9 mouse cellular contexts compared by ENCODE assay signal in genomic region chrX:36599656-36600055, GRCm38 (mm10). TPM values are rescaled to one million over a fixed set of nuclear protein-coding genes. Genes with fewer than 3 reads are reported as not detected.
DNase-seq lines count a peak whose midpoint lies in the region; ATAC-seq and TF ChIP-seq lines count a peak whose summit lies in the region.
"Had no signal": no experiment of that assay in that cellular context is flagged by ENCODE, and none has a peak within 500 bp of the region (broad histone marks: within the 10 kb centered on the region; RNA-seq: fewer than 3 reads in every experiment).

No protein-coding gene starts in this region.

- 0 out of 2 replicates have a peak overlapping the region, but pooled peaks have one; percentile 12 for H3K27ac ChIP-seq in gastrocnemius, adult 2 months
- no peak overlapping the region for H3K27ac ChIP-seq in CH12.LX (ENCODE audit: insufficient read depth, low read depth)
- no peak overlapping the region for H3K27ac ChIP-seq in forebrain, embryonic 12.5 days
- no peak overlapping the region; the same call in 1 of the 2 replicates for H3K27ac ChIP-seq in liver, embryonic 13.5 days

- H3K4me3 ChIP-seq in gastrocnemius, adult 2 months: peak overlapping the region; percentile 83
- peak overlapping the region in 1 of 3 experiments; percentile 71 for H3K4me3 ChIP-seq in CH12.LX (replicated peaks in 1 of 3; ENCODE audit: low read depth in 2 of 3, low read length in 2 of 3, poor library complexity in 1 of 3)
- peak overlapping the region; percentile 64 for H3K4me3 ChIP-seq in forebrain, embryonic 12.5 days (replicated peaks)
- H3K4me3 ChIP-seq in liver, embryonic 13.5 days (replicated peaks): peak overlapping the region; percentile 70

- no peak for TF ChIP-seq EP300 in CH12.LX (IDR thresholded peaks at IDR 0.05; ENCODE audit: low read length)

- intact Hi-C loops in gastrocnemius, adult 2 months (cut with DNase I): no loop called here

- H3K4me2 ChIP-seq in CH12.LX (ENCODE audit: insufficient read depth, low read depth, poor library complexity, severe bottlenecking): peak overlapping the region; percentile 65
- H3K4me2 ChIP-seq in forebrain, embryonic 12.5 days: peak overlapping the region; percentile 58
- H3K4me2 ChIP-seq in liver, embryonic 13.5 days: peak overlapping the region; percentile 78

- H3K79me2 ChIP-seq in CH12.LX (replicated peaks; ENCODE audit: control insufficient read depth, extremely low read depth, insufficient read depth, poor library complexity, severe bottlenecking): peaks cover 7% of the 10 kb centered on the region

- in situ Hi-C loops in CH12.LX (cut with MboI; ENCODE audit: low pct_ligation_motif_present, low pct_unique_long_range_greater_than_20kb, low sequenced_read_pairs): no loop called here

- no peak overlapping the region for H3K9ac ChIP-seq in CH12.LX (ENCODE audit: insufficient read depth, low read depth)
- peak overlapping the region; percentile 76 for H3K9ac ChIP-seq in forebrain, embryonic 12.5 days
- H3K9ac ChIP-seq in liver, embryonic 13.5 days: peak overlapping the region; percentile 79; the same call in 1 of the 2 replicates

- TF ChIP-seq POLR2A in CH12.LX (IDR thresholded peaks at IDR 0.05; ENCODE audit: low read depth, low read length): no peak

- peaks cover 8 to 27% of the 10 kb centered on the region in 2 experiments for H3K36me3 ChIP-seq in CH12.LX (replicated peaks in 1 of 2; ENCODE audit: control insufficient read depth in 1 of 2, insufficient read depth in 1 of 2, low read length in 1 of 2)
- H3K36me3 ChIP-seq in forebrain, embryonic 12.5 days (replicated peaks): peaks cover 12% of the 10 kb centered on the region
- H3K36me3 ChIP-seq in liver, embryonic 13.5 days: no peaks in the 10 kb centered on the region; the same call in 1 of the 2 replicates

- ATAC-seq in forebrain, embryonic 12.5 days (ENCODE audit: low FRiP score): no peak
- no peak for ATAC-seq in liver, embryonic 13.5 days (ENCODE audit: low read depth)

- H3K27me3 ChIP-seq in CH12.LX (replicated peaks): no peaks in the 10 kb centered on the region
- no peaks in the 10 kb centered on the region for H3K27me3 ChIP-seq in forebrain, embryonic 12.5 days
- no peaks in the 10 kb centered on the region for H3K27me3 ChIP-seq in liver, embryonic 13.5 days

- no peak for TF ChIP-seq RAD21 in CH12.LX (IDR thresholded peaks at IDR 0.05; ENCODE audit: low read depth, low read length)

- DNase-seq in gastrocnemius, adult 2 months: no peak
- DNase-seq in gastrocnemius, postnatal 10 days: no peak
- DNase-seq in CH12.LX (ENCODE audit: extremely low read depth): no peak
- DNase-seq in liver, embryonic 13.5 days: no peak
- no peak for DNase-seq in layer of hippocampus, postnatal 36 days
- DNase-seq in testis, postnatal 10 days (ENCODE audit: low spot score): no peak
- no peak for DNase-seq in kidney, adult 8-10 months
- DNase-seq: B cell, adult 2 months had no signal

- no peaks in the 10 kb centered on the region for H3K9me3 ChIP-seq in CH12.LX (replicated peaks; ENCODE audit: low read length)
- no peaks in the 10 kb centered on the region for H3K9me3 ChIP-seq in forebrain, embryonic 12.5 days
- H3K9me3 ChIP-seq in liver, embryonic 13.5 days (replicated peaks): no peaks in the 10 kb centered on the region

- peaks cover 3 to 15% of the 10 kb centered on the region in 2 experiments; a peak in 3 of 4 replicates for H3K4me1 ChIP-seq in CH12.LX (ENCODE audit: control insufficient read depth in 1 of 2, insufficient read depth in 2 of 2)
- peaks cover 5% of the 10 kb centered on the region for H3K4me1 ChIP-seq in forebrain, embryonic 12.5 days
- H3K4me1 ChIP-seq in liver, embryonic 13.5 days (replicated peaks): peaks cover 19% of the 10 kb centered on the region

- WGBS in forebrain, embryonic 12.5 days: 42% methylated on average over 3 of the region's 3 CpGs
- 36% methylated on average over 3 of the region's 3 CpGs for whole genome bisulfite sequencing in liver, embryonic 13.5 days (ENCODE audit: insufficient replicate concordance)

- dilution Hi-C loops in CH12.LX (cut with MboI; ENCODE audit: extremely low pct_ligation_motif_present, extremely low pct_unique_long_range_greater_than_20kb, low sequenced_read_pairs): no loop called here

- TF ChIP-seq CTCF in gastrocnemius, adult 2 months (IDR thresholded peaks at IDR 0.05): no peak
- no peak for TF ChIP-seq CTCF in CH12.LX (conservative IDR thresholded peaks at IDR 0.05 in 1 of 2, IDR thresholded peaks at IDR 0.05 in 1 of 2; ENCODE audit: low read depth in 2 of 2, low read length in 2 of 2)

TF ChIP-seq in CH12.LX, 34 proteins besides CTCF, POLR2A, EP300 and RAD21:
- TF ChIP-seq ZKSCAN1 (IDR thresholded peaks at IDR 0.05; ENCODE audit: borderline replicate concordance, low read depth, low read length) (no peak), MXI1 (IDR thresholded peaks at IDR 0.05; ENCODE audit: low read depth, low read length) (no peak), MYC (IDR thresholded peaks at IDR 0.05; ENCODE audit: low read depth, low read length) (no peak), ZC3H11A (IDR thresholded peaks at IDR 0.05; ENCODE audit: low read depth, low read length) (no peak), MEF2A (IDR thresholded peaks at IDR 0.05; ENCODE audit: borderline replicate concordance, low read depth, low read length) (no peak), ZMIZ1 (IDR thresholded peaks at IDR 0.05; ENCODE audit: low read depth, low read length) (no peak)

RNA-seq across cellular contexts. Expression of gene Pgrmc1, which starts 1.6 kb away (rescaled TPM):
- 1 to 10 TPM; 7.7 to 9.3 TPM for total RNA-seq in gastrocnemius, adult 2 months (2021)
- 10 to 100 TPM; 27.4 to 28.4 TPM for total RNA-seq in gastrocnemius, postnatal 10 days (2021)
- total RNA-seq in CH12.LX (2012; rRNA removed) (71.4 and 73.7 TPM in 2 replicates), CH12.LX (2014; rRNA removed) (174 and 190 TPM in 2 replicates)
- 87.2 and 91.4 TPM in 2 replicates for polyA plus RNA-seq in CH12.LX (2012; ENCODE audit: insufficient read length, low read depth)
- 414 and 424 TPM in 2 replicates for polyA plus RNA-seq in forebrain, embryonic 12.5 days (2016; fragmentation: Nextera tagmentation; extraction: Ambion mirVana)
- polyA plus RNA-seq in liver, embryonic 13.5 days (2015; fragmentation: Nextera tagmentation; extraction: Ambion mirVana): 98.6 and 117 TPM in 2 replicates
- total RNA-seq in layer of hippocampus, postnatal 36 days (2021): 100 to 1,000 TPM; 280 to 313 TPM

RNA-seq across cellular contexts. Expression of gene Akap17b, which starts 45.5 kb away (rescaled TPM):
- total RNA-seq in gastrocnemius, adult 2 months (2021): 1 to 10 TPM; 2.1 to 2.4 TPM
- total RNA-seq in gastrocnemius, postnatal 10 days (2021): 1 to 10 TPM; 1.7 to 1.8 TPM
- total RNA-seq in CH12.LX (2012; rRNA removed) (1.7 TPM in 2 replicates), CH12.LX (2014; rRNA removed) (2.9 and 3.3 TPM in 2 replicates)
- polyA plus RNA-seq in CH12.LX (2012; ENCODE audit: insufficient read length, low read depth): 3.4 and 4.3 TPM in 2 replicates
- 3.9 and 4.4 TPM in 2 replicates for polyA plus RNA-seq in forebrain, embryonic 12.5 days (2016; fragmentation: Nextera tagmentation; extraction: Ambion mirVana)
- 0.62 and 0.71 TPM in 2 replicates for polyA plus RNA-seq in liver, embryonic 13.5 days (2015; fragmentation: Nextera tagmentation; extraction: Ambion mirVana)
- total RNA-seq in layer of hippocampus, postnatal 36 days (2021): 10 to 100 TPM in 1 of 2 experiments, 1 to 10 TPM in 1; 8.3 to 10.4 TPM
